Mouse (Mus musculus): ENCODE results near the gene Tmem63c. TPM values are rescaled to one million over a fixed set of nuclear protein-coding genes. Genes with fewer than 3 reads are reported as not detected.
A peak's percentile ranks its signal among the peaks of the same experiment; 100 is the strongest.

The Tmem63c gene
- polyA plus RNA-seq (2015; fragmentation: Nextera tagmentation; extraction: Ambion mirVana), result 0.60 and 0.92 TPM in 2 replicates

DNA sequence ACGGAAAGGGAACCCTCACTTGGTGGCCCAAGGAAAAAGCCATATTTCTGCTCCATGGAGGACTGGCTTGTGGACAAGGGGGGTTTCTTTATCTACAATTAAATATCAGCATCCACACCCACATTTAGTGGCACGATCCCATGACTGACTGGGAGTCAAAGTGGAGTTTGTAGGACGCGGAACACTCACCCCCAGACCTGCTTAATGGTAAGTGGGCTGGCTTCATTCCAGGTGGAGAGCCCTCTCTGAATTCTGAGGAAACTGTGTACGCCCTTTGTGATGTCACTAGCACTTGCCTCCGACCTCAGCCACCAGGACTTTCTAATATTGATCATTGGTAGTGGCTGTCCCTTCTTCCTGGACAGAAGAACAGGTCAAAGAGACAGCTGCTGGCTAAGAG, at the start of gene Tmem63c:
Gene Tmem63c, plus strand, starts transcription at position 301 of the 400 bp plus-strand sequence.
- no peak within 1 kb of the TSS for H3K9ac ChIP-seq (ENCODE audit: low read depth, low read length)
- H3K9me3 ChIP-seq (ENCODE audit: control insufficient read depth, low read length), result no peaks in the 10 kb centered on the region
- no peak within 1 kb of the TSS for H3K4me2 ChIP-seq (ENCODE audit: low read depth, low read length)
- H3K27ac ChIP-seq (ENCODE audit: low read length), result no peak within 1 kb of the TSS
- 81% methylated on average over 6 of the region's 6 CpGs for WGBS
- no peak within 1 kb of the TSS for H3K4me3 ChIP-seq (ENCODE audit: low read length)
- H3K4me1 ChIP-seq (ENCODE audit: control insufficient read depth, insufficient read depth, low read length), result 0 out of 2 replicates have a peak, but pooled peaks cover 1% of the 10 kb centered on the region
- H3K27me3 ChIP-seq (replicated peaks; ENCODE audit: control insufficient read depth, insufficient read depth, low read length), result peaks cover 2% of the 10 kb centered on the region
- no peak for ATAC-seq
- H3K36me3 ChIP-seq (ENCODE audit: control insufficient read depth, insufficient read depth, low read length), result no peaks in the 10 kb centered on the region

DNA sequence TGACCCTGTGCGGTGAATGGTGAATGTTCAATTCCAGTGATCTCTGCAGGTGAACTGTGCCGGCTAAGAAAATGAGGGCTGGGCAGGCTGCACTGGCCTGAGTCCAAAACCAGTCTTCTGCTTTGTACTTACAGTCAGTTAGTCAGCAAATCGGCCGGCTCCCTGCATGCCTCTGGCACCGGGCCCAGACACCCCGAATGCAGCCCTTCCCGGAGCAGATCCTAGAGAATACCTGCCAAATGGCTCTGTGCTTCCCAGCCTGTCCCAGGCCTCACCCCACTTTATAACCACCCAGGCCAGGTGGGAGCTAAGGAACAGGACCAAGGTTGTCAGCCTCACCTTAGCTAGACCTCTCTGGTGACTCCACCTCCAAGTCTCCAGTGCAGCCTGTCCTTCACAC, 47.9 kb upstream of the Tmem63c start:
- Histone ChIP-seq H3K4me3 (ENCODE audit: low read length) (no peak overlapping the region), H3K9ac (ENCODE audit: low read depth, low read length) (no peak overlapping the region), H3K27ac (ENCODE audit: low read length) (peak overlapping the region; percentile 47), H3K36me3 (ENCODE audit: control insufficient read depth, insufficient read depth, low read length) (no peaks in the 10 kb centered on the region), H3K4me2 (ENCODE audit: low read depth, low read length) (no peak overlapping the region), H3K27me3 (replicated peaks; ENCODE audit: control insufficient read depth, insufficient read depth, low read length) (no peaks in the 10 kb centered on the region), H3K9me3 (ENCODE audit: control insufficient read depth, low read length) (no peaks in the 10 kb centered on the region), H3K4me1 (ENCODE audit: control insufficient read depth, insufficient read depth, low read length) (peaks cover 23% of the 10 kb centered on the region)
- peak; percentile 88 for ATAC-seq
- WGBS, result 15% methylated on average over 7 of the region's 7 CpGs

DNA sequence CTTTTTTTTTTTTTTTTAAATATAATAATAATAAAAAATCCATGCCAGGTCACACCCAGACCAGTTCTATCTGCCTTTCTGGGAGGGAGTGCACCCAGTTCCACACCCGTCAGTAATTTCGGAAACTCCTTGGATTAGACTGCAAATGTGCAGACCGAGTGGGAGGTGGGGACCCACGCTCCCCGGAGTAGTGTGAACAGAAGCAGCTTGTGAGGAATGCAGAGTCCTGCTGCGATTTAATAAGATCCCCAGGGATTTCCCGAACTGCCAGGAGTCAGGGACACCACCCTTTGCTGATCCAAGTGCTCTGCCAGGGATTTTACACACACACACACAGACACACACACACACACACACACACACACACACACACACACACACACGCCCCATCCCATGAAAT, 47.4 kb upstream of the Tmem63c start:
- Histone ChIP-seq H3K4me3 (ENCODE audit: low read length) (no peak overlapping the region), H3K4me2 (ENCODE audit: low read depth, low read length) (no peak overlapping the region), H3K9me3 (ENCODE audit: control insufficient read depth, low read length) (no peaks in the 10 kb centered on the region), H3K27ac (ENCODE audit: low read length) (peak overlapping the region; percentile 21; the same call in 1 of the 2 replicates), H3K27me3 (replicated peaks; ENCODE audit: control insufficient read depth, insufficient read depth, low read length) (no peaks in the 10 kb centered on the region), H3K9ac (ENCODE audit: low read depth, low read length) (no peak overlapping the region), H3K36me3 (ENCODE audit: control insufficient read depth, insufficient read depth, low read length) (no peaks in the 10 kb centered on the region), H3K4me1 (ENCODE audit: control insufficient read depth, insufficient read depth, low read length) (peaks cover 23% of the 10 kb centered on the region)
- 0 out of 2 replicates have a peak, but pooled peaks have one; percentile 26 for ATAC-seq
- WGBS, result 36% methylated on average over 8 of the region's 8 CpGs

DNA sequence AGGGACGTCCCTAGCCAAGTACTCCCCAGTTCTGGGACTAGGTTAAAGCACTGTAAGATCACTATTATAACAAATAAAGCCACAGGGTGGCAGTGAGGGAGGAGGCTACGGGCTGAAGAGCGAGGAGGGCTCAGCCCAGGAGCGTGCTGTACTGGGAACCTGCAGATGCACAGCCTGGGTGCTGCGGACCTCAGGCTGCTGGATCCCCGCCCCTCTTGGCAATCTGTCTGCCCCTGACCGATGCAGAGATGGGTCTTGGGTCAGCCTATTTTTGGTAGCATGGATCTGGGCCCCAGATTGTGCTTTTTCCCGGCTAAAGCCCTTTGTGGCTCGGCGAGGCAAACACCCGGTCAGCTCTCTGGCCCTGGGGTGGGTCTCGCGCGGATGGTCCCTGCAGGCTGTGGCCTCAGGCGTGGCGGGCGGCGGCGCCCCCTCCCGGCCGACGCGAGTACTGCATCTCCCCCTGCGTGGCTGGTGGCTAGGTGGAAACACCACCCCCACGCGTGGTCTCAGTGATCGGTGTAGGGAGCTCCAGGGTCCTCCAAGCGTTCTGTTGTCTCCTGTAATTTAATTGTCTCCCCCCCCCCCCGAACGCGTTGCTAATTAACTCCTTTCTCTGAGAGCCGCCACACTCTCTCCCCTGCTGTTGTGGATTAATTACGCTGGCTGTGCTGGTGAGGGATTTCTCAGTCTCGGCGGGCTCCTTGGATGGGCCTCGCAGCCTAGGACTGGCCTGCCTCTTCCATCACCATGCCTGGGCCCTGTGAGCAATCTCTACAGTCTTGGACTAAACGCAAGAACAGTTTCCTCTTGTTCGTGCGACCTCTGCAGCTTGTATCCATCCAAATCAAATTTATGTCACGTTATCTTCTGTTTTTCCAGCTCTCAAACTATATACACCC, 46.5 kb upstream of the Tmem63c start:
- H3K9me3 ChIP-seq (ENCODE audit: control insufficient read depth, low read length), result no peaks in the 10 kb centered on the region
- 7% methylated on average over 39 of the region's 40 CpGs for WGBS
- H3K36me3 ChIP-seq (ENCODE audit: control insufficient read depth, insufficient read depth, low read length), result no peaks in the 10 kb centered on the region
- peak; percentile 54 for ATAC-seq
- H3K27ac ChIP-seq (ENCODE audit: low read length), result no peak overlapping the region; the same call in 1 of the 2 replicates
- H3K4me1 ChIP-seq (ENCODE audit: control insufficient read depth, insufficient read depth, low read length), result peaks cover 23% of the 10 kb centered on the region
- H3K27me3 ChIP-seq (replicated peaks; ENCODE audit: control insufficient read depth, insufficient read depth, low read length), result no peaks in the 10 kb centered on the region
- peak overlapping the region; percentile 50 for H3K4me2 ChIP-seq (ENCODE audit: low read depth, low read length)
- H3K4me3 ChIP-seq (ENCODE audit: low read length), result peak overlapping the region; percentile 33
- peak overlapping the region; percentile 48; the same call in 1 of the 2 replicates for H3K9ac ChIP-seq (ENCODE audit: low read depth, low read length)

DNA sequence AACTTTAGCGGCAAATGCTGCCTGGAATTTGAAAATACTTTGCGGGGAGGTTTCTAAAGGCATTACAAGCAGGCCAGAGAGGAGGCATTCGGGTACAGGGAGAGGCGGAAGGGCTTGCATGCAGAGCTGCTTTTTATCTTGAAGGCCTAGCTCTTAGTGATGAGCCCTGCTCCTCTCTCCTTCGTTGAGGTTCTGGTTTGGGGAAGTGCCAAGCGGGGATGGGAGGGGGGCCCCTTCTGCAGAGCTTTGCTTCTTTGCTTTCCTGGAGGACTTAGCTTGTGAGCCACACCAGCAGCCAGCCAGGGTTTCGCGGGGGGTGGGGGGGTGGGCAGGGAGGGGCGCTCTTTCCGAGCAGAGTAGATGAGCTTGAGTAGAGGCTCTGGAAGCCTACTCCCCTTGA, 45.4 kb upstream of the Tmem63c start:
- Histone ChIP-seq H3K9ac (ENCODE audit: low read depth, low read length) (no peak overlapping the region), H3K9me3 (ENCODE audit: control insufficient read depth, low read length) (no peaks in the 10 kb centered on the region), H3K27me3 (replicated peaks; ENCODE audit: control insufficient read depth, insufficient read depth, low read length) (no peaks in the 10 kb centered on the region), H3K36me3 (ENCODE audit: control insufficient read depth, insufficient read depth, low read length) (no peaks in the 10 kb centered on the region), H3K27ac (ENCODE audit: low read length) (no peak overlapping the region), H3K4me3 (ENCODE audit: low read length) (no peak overlapping the region), H3K4me1 (ENCODE audit: control insufficient read depth, insufficient read depth, low read length) (peaks cover 23% of the 10 kb centered on the region), H3K4me2 (ENCODE audit: low read depth, low read length) (no peak overlapping the region)
- no peak for ATAC-seq
- WGBS, result 53% methylated on average over 10 of the region's 10 CpGs

DNA sequence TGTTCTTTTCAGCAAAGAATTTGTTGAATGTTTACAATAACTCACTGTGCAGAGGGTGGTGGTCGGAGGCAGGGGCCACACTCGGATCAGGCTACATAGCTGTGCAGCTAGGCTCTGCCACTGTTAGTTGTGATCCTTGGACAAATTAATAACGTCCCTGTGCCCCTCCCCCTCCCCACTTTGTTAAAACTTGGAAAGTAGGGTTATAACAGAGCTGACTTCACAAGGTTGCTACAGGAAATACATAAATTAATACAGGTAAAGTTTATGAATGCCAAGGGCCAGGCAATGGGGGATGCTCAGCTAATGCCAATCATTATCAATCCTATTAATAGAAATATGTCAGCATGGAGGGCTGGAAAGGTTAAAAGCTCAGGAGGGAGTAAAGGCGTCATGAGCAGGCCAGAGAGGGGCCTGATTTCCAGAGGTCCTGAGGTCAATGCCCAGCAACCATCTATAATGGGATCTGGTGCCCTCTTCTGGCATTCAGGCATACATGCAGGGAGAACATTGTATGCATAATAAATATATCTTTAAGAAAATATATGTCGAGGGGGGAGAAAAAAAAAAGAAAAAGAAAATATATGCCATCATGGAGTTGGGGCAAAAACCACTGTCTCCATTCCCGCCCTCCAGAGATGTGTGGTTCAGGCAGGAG, 44.5 kb upstream of the Tmem63c start:
- Histone ChIP-seq H3K4me3 (ENCODE audit: low read length) (no peak overlapping the region), H3K36me3 (ENCODE audit: control insufficient read depth, insufficient read depth, low read length) (no peaks in the 10 kb centered on the region), H3K9ac (ENCODE audit: low read depth, low read length) (no peak overlapping the region), H3K4me1 (ENCODE audit: control insufficient read depth, insufficient read depth, low read length) (peaks cover 23% of the 10 kb centered on the region), H3K4me2 (ENCODE audit: low read depth, low read length) (no peak overlapping the region), H3K9me3 (ENCODE audit: control insufficient read depth, low read length) (no peaks in the 10 kb centered on the region), H3K27me3 (replicated peaks; ENCODE audit: control insufficient read depth, insufficient read depth, low read length) (no peaks in the 10 kb centered on the region), H3K27ac (ENCODE audit: low read length) (no peak overlapping the region)
- 50% methylated on average over 6 of the region's 6 CpGs for WGBS
- ATAC-seq, result no peak

DNA sequence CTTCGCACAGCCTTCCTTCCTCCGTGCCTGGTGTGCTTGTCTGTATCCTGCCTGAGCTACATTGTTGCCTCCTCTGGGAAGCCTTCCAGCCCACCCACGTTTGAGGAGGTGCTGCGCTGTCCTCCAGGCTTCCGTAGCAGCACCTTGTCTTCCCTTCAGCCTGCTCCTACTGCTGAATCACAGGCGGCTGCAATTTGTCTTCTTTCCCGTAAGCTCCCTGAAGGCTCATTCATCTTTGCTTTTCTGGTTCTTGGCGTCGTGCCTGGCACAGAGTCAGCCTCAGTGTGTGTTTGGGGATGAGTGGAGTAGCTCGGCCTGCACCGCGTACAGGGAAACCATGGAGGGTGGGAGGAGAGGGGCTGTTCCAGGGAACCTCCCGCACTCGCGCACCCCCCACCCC, 43.3 kb upstream of the Tmem63c start:
- Histone ChIP-seq H3K4me2 (ENCODE audit: low read depth, low read length) (no peak overlapping the region), H3K36me3 (ENCODE audit: control insufficient read depth, insufficient read depth, low read length) (no peaks in the 10 kb centered on the region), H3K4me1 (ENCODE audit: control insufficient read depth, insufficient read depth, low read length) (peaks cover 21% of the 10 kb centered on the region), H3K9me3 (ENCODE audit: control insufficient read depth, low read length) (no peaks in the 10 kb centered on the region), H3K9ac (ENCODE audit: low read depth, low read length) (no peak overlapping the region), H3K4me3 (ENCODE audit: low read length) (no peak overlapping the region), H3K27me3 (replicated peaks; ENCODE audit: control insufficient read depth, insufficient read depth, low read length) (peaks cover 3% of the 10 kb centered on the region; the same call in 1 of the 2 replicates), H3K27ac (ENCODE audit: low read length) (no peak overlapping the region)
- WGBS, result 12% methylated on average over 15 of the region's 15 CpGs
- no peak for ATAC-seq

DNA sequence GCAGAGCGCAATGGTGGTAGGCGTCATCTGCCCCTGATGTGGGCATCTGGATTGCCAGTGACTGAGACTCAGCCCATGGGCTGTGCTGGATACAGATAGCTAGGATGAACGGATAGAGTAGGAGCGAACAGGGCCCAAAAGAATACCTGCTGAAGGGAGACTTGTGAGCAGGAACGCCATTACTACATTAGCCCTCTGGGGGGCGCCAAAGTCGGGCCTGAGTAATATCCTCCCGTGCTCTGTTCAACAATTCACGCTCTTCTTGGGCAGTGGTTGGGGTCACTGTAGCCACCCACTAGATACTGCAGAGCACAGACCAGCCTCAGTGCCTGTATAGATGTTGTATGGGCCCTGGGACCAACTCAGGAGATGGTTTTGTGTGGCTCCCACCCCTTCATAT, 40.0 kb upstream of the Tmem63c start:
- Histone ChIP-seq H3K27ac (ENCODE audit: low read length) (no peak overlapping the region), H3K36me3 (ENCODE audit: control insufficient read depth, insufficient read depth, low read length) (no peaks in the 10 kb centered on the region), H3K9ac (ENCODE audit: low read depth, low read length) (no peak overlapping the region), H3K4me1 (ENCODE audit: control insufficient read depth, insufficient read depth, low read length) (peaks cover 2% of the 10 kb centered on the region; the same call in 1 of the 2 replicates), H3K4me2 (ENCODE audit: low read depth, low read length) (no peak overlapping the region), H3K9me3 (ENCODE audit: control insufficient read depth, low read length) (no peaks in the 10 kb centered on the region), H3K4me3 (ENCODE audit: low read length) (no peak overlapping the region), H3K27me3 (replicated peaks; ENCODE audit: control insufficient read depth, insufficient read depth, low read length) (peaks cover 15% of the 10 kb centered on the region)
- no peak for ATAC-seq
- 27% methylated on average over 9 of the region's 9 CpGs for WGBS

DNA sequence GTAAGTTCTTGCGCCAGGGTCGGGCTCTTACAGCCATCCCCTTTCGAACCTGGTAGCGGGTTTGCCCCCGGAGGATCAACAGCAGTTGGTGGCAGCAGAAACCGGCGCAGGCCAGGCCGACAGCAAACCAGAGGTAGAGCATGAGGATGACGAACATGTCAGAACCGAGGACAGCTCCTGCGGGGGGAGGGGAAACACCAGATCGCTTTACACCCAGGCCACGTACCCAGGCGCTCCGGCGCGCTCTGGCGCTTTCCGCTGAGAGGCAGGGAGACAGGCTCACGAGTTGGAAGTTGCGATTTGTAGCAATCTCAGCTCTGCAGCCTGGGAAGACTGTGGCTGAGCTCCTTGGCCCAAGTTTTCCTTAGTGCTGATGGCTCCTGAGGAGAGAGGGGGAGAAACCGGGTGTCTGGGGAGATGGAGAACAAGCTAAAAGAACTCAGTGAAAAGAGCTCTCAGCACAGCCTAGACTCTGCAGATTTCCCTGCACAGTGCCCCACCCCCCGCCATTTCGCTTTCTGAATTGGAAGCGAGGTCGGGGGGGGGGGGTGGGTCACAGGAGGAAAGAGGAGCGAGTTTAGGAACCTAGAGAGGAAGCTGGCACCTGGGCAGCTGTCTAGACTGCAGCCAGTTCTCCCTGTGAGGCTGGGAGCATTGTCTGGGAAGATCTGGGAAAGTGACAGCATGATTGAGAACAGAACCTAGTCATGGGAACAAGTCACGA, 37.5 kb upstream of the Tmem63c start:
- H3K27ac ChIP-seq (ENCODE audit: low read length), result no peak overlapping the region
- no peak overlapping the region for H3K4me3 ChIP-seq (ENCODE audit: low read length)
- H3K9ac ChIP-seq (ENCODE audit: low read depth, low read length), result no peak overlapping the region
- no peak overlapping the region for H3K4me2 ChIP-seq (ENCODE audit: low read depth, low read length)
- peaks cover 24% of the 10 kb centered on the region for H3K27me3 ChIP-seq (replicated peaks; ENCODE audit: control insufficient read depth, insufficient read depth, low read length)
- H3K36me3 ChIP-seq (ENCODE audit: control insufficient read depth, insufficient read depth, low read length), result no peaks in the 10 kb centered on the region
- H3K9me3 ChIP-seq (ENCODE audit: control insufficient read depth, low read length), result no peaks in the 10 kb centered on the region
- no peaks in the 10 kb centered on the region for H3K4me1 ChIP-seq (ENCODE audit: control insufficient read depth, insufficient read depth, low read length)
- 0 out of 2 replicates have a peak, but pooled peaks have one; percentile 55 for ATAC-seq
- WGBS, result 3% methylated on average over 27 of the region's 28 CpGs

All from intestine, embryonic 16.5 days (tissue).